Mouse (Mus musculus) bone marrow macrophage, adult 2 months (primary cell): Measurements from ENCODE around the gene Elp6. TPM values are rescaled to one million over a fixed set of nuclear protein-coding genes. Genes with fewer than 3 reads are reported as not detected.

Source experiments
- H3K27ac ChIP-seq: 2 replicates; pipeline ENCODE4 v1.5.1; 2012; ENCODE audit warnings: low read depth, low read length; ENCODE audit not compliant: insufficient read depth
- H3K4me1 ChIP-seq: 2 replicates; pipeline ENCODE4 v1.6.1; 2012; ENCODE audit warnings: low read length; ENCODE audit not compliant: control insufficient read depth, insufficient read depth
- H3K4me3 ChIP-seq: 2 replicates; pipeline ENCODE4 v1.5.1; 2012; ENCODE audit warnings: mild to moderate bottlenecking, low read length, moderate library complexity; ENCODE audit not compliant: insufficient read depth
- CTCF ChIP-seq: IDR thresholded peaks from 2 replicates; pipeline ENCODE4 v1.5.1; 2012; ENCODE audit warnings: low read depth, mild to moderate bottlenecking, low read length, moderate library complexity
- POLR2A ChIP-seq: IDR thresholded peaks from 2 replicates; pipeline ENCODE4 v1.6.1; 2012; ENCODE audit warnings: mild to moderate bottlenecking, low read depth, low read length, borderline replicate concordance
- polyA plus RNA-seq: library from polyadenylated mRNA; stranded (reverse); fragments of >200 nt; gene quantifications from 2 replicates; pipeline ENCODE4 v1.2.4, GENCODE M21; 2012; ENCODE audit not compliant: missing spikeins, insufficient read depth, insufficient read length

Elp6 gene
- polyA plus RNA-seq, 1 experiment: 3.8 TPM

- TF ChIP-seq CTCF (no peak), POLR2A (no peak)
- no peak overlapping the region for H3K4me3 ChIP-seq
- H3K27ac ChIP-seq: no peak overlapping the region
- peaks cover 4% of the 10 kb centered on the region for H3K4me1 ChIP-seq
Observed at GRCm38 (mm10) chr9:110284075-110284697, 20.8 kb upstream of the Elp6 start.

GRCm38 (mm10) chr9:110287321-110287924 lies 17.6 kb upstream of the Elp6 start:
- Histone ChIP-seq H3K27ac (no peak overlapping the region), H3K4me1 (no peaks in the 10 kb centered on the region), H3K4me3 (no peak overlapping the region)
- TF ChIP-seq CTCF: no peak
- TF ChIP-seq POLR2A: no peak

GRCm38 (mm10) chr9:110293254-110293718 lies 11.7 kb upstream of the Elp6 start:
- H3K27ac ChIP-seq: no peak overlapping the region
- H3K4me3 ChIP-seq: no peak overlapping the region
- TF ChIP-seq CTCF (no peak), POLR2A (no peak)
- no peaks in the 10 kb centered on the region for H3K4me1 ChIP-seq

- Histone ChIP-seq H3K4me1 (no peaks in the 10 kb centered on the region), H3K27ac (no peak overlapping the region), H3K4me3 (no peak overlapping the region)
- TF ChIP-seq POLR2A (no peak), CTCF (no peak)
Observed at GRCm38 (mm10) chr9:110293873-110294415, 11.0 kb upstream of the Elp6 start.

- TF ChIP-seq POLR2A (no peak), CTCF (no peak)
- H3K4me3 ChIP-seq: no peak overlapping the region
- H3K4me1 ChIP-seq: no peaks in the 10 kb centered on the region
- no peak overlapping the region for H3K27ac ChIP-seq
Observed at GRCm38 (mm10) chr9:110294786-110295185, 10.2 kb upstream of the Elp6 start.

- H3K27ac ChIP-seq: no peak overlapping the region
- H3K4me3 ChIP-seq: no peak overlapping the region
- H3K4me1 ChIP-seq: no peaks in the 10 kb centered on the region
- no peak for TF ChIP-seq POLR2A
- peak; percentile 72 for TF ChIP-seq CTCF
Observed at GRCm38 (mm10) chr9:110296867-110297627, 7.9 kb upstream of the Elp6 start.

GRCm38 (mm10) chr9:110304516-110304915 lies 457 bp upstream of the Elp6 start:
- Histone ChIP-seq H3K27ac (peak overlapping the region; percentile 39), H3K4me1 (peaks cover 9% of the 10 kb centered on the region), H3K4me3 (peak overlapping the region; percentile 71)
- TF ChIP-seq POLR2A (no peak), CTCF (no peak)

- Histone ChIP-seq H3K27ac (no peak overlapping the region), H3K4me3 (peak overlapping the region; percentile 71; the same call in 1 of the 2 replicates), H3K4me1 (peaks cover 9% of the 10 kb centered on the region)
- no peak for TF ChIP-seq CTCF
- no peak for TF ChIP-seq POLR2A
Observed at GRCm38 (mm10) chr9:110306371-110306770, 1.4 kb downstream of the Elp6 start.

GRCm38 (mm10) chr9:110314706-110315105 lies 9.7 kb downstream of the Elp6 start:
- H3K27ac ChIP-seq: no peak overlapping the region
- H3K4me3 ChIP-seq: no peak overlapping the region
- no peak for TF ChIP-seq CTCF
- H3K4me1 ChIP-seq: peaks cover 3% of the 10 kb centered on the region; the same call in 1 of the 2 replicates

GRCm38 (mm10) chr9:110315410-110315809 lies 10.4 kb downstream of the Elp6 start:
- no peak overlapping the region for H3K27ac ChIP-seq
- TF ChIP-seq POLR2A (no peak), CTCF (no peak)
- peaks cover 3% of the 10 kb centered on the region; the same call in 1 of the 2 replicates for H3K4me1 ChIP-seq
- no peak overlapping the region for H3K4me3 ChIP-seq
